Mouse (Mus musculus) lung, embryonic 15.5 days (tissue): ENCODE data around the gene Hoxd3. TPM values are rescaled to one million over a fixed set of nuclear protein-coding genes. Genes with fewer than 3 reads are reported as not detected.

Experiments
- ATAC-seq: fragments of 200-750 bp; cut with Nextera tagmentation; 2 replicates; pipeline ENCODE4 v1.8.0; 2017; ENCODE audit warnings: moderate number of reproducible peaks, borderline replicate concordance; ENCODE audit not compliant: low FRiP score, low TSS enrichment; ENCODE audit errors: extremely low read depth
- H3K27ac ChIP-seq: fragments of 300-500 bp; sonication (generic); 2 replicates; pipeline ENCODE4 v1.5.1; 2015; ENCODE audit warnings: moderate library complexity, mild to moderate bottlenecking, inconsistent platforms
- H3K27me3 ChIP-seq: fragments of 300-500 bp; sonication (generic); 2 replicates; pipeline ENCODE4 v1.6.1; 2015; ENCODE audit warnings: inconsistent platforms
- H3K36me3 ChIP-seq: fragments of 300-500 bp; sonication (generic); 2 replicates; pipeline ENCODE4 v1.6.1; 2015; ENCODE audit warnings: inconsistent platforms
- H3K4me1 ChIP-seq: fragments of 300-500 bp; sonication (generic); 2 replicates; pipeline ENCODE4 v1.6.1; 2015; ENCODE audit warnings: inconsistent platforms
- H3K4me2 ChIP-seq: fragments of 300-500 bp; sonication (generic); 2 replicates; pipeline ENCODE4 v1.6.1; 2015; ENCODE audit warnings: inconsistent platforms, mild to moderate bottlenecking, moderate library complexity
- H3K4me3 ChIP-seq: fragments of 300-500 bp; sonication (generic); 2 replicates; pipeline ENCODE4 v1.5.1; 2015; ENCODE audit warnings: mild to moderate bottlenecking, inconsistent platforms
- H3K9ac ChIP-seq: fragments of 300-500 bp; sonication (generic); 2 replicates; pipeline ENCODE4 v1.6.1; 2015; ENCODE audit warnings: inconsistent platforms
- H3K9me3 ChIP-seq: fragments of 300-500 bp; sonication (generic); 2 replicates; pipeline ENCODE4 v1.6.1; 2016; ENCODE audit warnings: inconsistent platforms
- WGBS: fragments of 180-500 bp; shearing (Covaris S2); methylation state at CpG from one replicate; pipeline ENCODE4 v1.1.7; 2015; 5-methylcytosine and 5-hydroxymethylcytosine counted together
- microRNA counts: library from miRNA; unstranded; fragments of <30 nt; microRNA quantifications from one replicate; lab custom pipeline; 2016
- microRNA-seq: library from miRNA; unstranded; fragments of <30 nt; microRNA quantifications from one replicate; pipeline ENCODE4, GENCODE M21; 2016
- polyA plus RNA-seq: library from polyadenylated mRNA; unstranded; fragments of >200 nt; fragmentation: Nextera tagmentation; extraction: Ambion mirVana; gene quantifications from 2 replicates; pipeline ENCODE4 v1.2.1, GENCODE M21; 2015

Gene Hoxd3
- polyA plus RNA-seq, 1 experiment from 2014 or later: 0.67 TPM

DNA sequence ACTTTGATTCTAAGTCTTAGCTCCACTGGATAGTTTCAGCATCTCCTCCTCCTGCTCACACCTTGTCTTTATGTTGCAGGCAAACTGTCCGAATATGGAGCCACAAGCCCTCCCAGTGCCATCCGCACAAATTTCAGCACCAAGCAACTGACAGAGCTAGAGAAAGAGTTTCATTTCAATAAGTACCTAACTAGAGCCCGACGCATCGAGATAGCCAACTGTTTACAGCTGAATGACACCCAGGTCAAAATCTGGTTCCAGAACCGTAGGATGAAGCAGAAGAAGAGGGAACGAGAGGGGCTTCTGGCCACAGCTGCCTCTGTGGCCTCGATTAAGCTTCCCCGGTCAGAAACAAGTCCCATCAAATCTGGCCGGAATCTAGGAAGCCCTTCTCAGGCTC, 52.2 kb downstream of the Hoxd3 start:
- no peak overlapping the region for H3K4me3 ChIP-seq
- no peak overlapping the region for H3K9ac ChIP-seq
- peaks cover 14% of the 10 kb centered on the region for H3K4me1 ChIP-seq
- H3K9me3 ChIP-seq: no peaks in the 10 kb centered on the region
- no peak for ATAC-seq
- WGBS: 42% methylated on average over 10 of the region's 10 CpGs
- no peak overlapping the region for H3K27ac ChIP-seq
- no peak overlapping the region for H3K4me2 ChIP-seq
- no peaks in the 10 kb centered on the region for H3K36me3 ChIP-seq
- H3K27me3 ChIP-seq: peaks cover 87% of the 10 kb centered on the region

DNA sequence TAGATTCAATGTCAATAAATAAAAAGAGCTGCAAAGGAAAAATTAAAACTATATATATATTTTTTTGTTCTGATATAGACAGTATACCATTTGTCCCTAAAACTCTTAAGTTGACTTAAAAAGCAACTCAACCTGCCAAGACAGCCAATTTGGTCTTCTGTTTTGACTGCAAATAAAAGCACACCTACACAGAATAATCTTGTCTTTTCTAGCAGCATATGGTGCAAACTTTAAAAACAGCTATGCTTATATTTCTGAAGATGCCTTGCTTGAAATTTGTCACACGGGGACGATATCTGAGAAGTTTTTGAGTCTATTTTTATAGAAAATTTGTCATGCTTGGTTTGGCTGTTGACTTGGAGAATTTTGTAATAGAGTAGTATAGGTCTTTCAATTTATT, 62.6 kb downstream of the Hoxd3 start:
- Histone ChIP-seq H3K27me3 (peaks cover 13% of the 10 kb centered on the region), H3K36me3 (no peaks in the 10 kb centered on the region), H3K4me1 (no peaks in the 10 kb centered on the region), H3K9ac (no peak overlapping the region), H3K9me3 (no peaks in the 10 kb centered on the region), H3K27ac (no peak overlapping the region), H3K4me3 (no peak overlapping the region), H3K4me2 (no peak overlapping the region)
- ATAC-seq: no peak
- 82% methylated on average over 2 of the region's 2 CpGs for WGBS

DNA sequence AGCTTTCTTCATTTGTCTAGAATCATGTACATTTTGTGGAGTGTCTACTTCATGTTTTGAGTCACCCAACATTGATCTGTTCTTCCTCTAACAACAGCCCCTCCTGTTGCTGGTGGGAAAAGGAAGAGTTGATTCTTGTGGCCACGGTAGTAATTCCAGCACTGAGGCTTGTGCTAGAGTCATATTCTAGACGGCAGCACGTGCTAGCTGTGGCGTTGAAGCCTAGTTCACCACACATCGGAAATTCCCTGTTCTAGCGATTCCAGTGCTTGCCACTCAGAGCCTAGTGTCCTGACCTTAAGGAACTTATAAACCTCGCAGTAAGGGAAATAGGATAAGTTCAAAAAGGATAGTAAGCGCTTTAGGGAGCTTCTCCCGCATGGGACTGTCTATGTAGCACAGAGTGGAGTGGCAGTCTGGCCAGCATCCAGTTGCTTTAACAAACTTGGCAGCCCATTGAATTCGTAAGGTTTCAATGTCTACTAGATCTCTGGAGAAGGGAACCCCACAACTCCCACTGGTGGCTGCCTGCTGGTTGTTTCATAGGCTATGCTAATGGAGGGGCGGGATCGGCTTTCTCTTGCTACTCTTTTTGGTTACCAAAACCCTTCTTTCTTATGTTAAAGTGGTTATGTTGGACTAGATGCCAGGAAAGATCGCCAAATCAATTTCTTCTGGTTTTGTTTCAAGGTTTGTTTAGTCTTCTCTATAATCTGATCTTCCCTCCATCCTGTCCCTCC, 66.0 kb downstream of the Hoxd3 start:
- Histone ChIP-seq H3K36me3 (no peaks in the 10 kb centered on the region), H3K27ac (no peak overlapping the region), H3K9me3 (no peaks in the 10 kb centered on the region), H3K4me2 (no peak overlapping the region), H3K9ac (no peak overlapping the region), H3K27me3 (no peaks in the 10 kb centered on the region; the same call in 1 of the 2 replicates), H3K4me3 (no peak overlapping the region), H3K4me1 (no peaks in the 10 kb centered on the region)
- 66% methylated on average over 13 of the region's 13 CpGs for WGBS
- ATAC-seq: no peak

DNA sequence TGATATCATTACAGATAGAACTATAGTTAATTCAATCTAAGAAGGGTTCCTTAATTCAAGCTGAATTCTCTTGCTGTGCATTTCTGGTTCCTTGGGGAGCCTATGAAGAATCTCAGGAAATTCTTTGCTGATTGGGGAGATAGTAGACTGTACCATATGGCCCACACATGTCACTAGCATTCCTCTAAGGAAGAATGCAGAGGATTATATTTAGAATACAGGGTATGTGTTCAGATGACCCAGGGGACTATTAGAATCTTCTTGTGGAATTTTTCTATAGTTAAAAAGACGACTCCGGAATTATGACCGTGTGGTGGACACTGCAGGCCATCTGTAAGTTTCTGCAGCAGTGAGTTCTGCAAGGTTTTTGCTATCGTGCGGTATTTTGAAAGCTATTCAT, 69.7 kb downstream of the Hoxd3 start:
- Histone ChIP-seq H3K4me1 (no peaks in the 10 kb centered on the region), H3K9me3 (no peaks in the 10 kb centered on the region), H3K27ac (no peak overlapping the region), H3K4me3 (no peak overlapping the region), H3K4me2 (no peak overlapping the region), H3K9ac (no peak overlapping the region), H3K27me3 (no peaks in the 10 kb centered on the region), H3K36me3 (no peaks in the 10 kb centered on the region)
- WGBS: 75% methylated on average over 5 of the region's 5 CpGs
- no peak for ATAC-seq

GRCm38 (mm10) chr2:74795531-74795930, 83.8 kb downstream of the Hoxd3 start:
- peaks cover 3% of the 10 kb centered on the region; the same call in 1 of the 2 replicates for H3K4me1 ChIP-seq
- H3K27me3 ChIP-seq: peaks cover 4% of the 10 kb centered on the region
- H3K9ac ChIP-seq: no peak overlapping the region
- no peaks in the 10 kb centered on the region for H3K9me3 ChIP-seq
- no peak for ATAC-seq
- no peaks in the 10 kb centered on the region for H3K36me3 ChIP-seq
- H3K4me2 ChIP-seq: no peak overlapping the region
- H3K4me3 ChIP-seq: no peak overlapping the region
- H3K27ac ChIP-seq: no peak overlapping the region
- WGBS: 22% methylated on average over 7 of the region's 7 CpGs

MicroRNA genes within 50 kb of the gene (microRNA counts, 519-probe panel; counts per million panel counts)
- microRNA mmu-miR-10b (lab: Ali Mortazavi, UCI): 1,724 counts per million, percentile 10 among the panel's probes with 10 or more counts

Small RNA genes within 50 kb of the gene (microRNA-seq; reads per million reads assigned to microRNA genes)
- gene Gm44463 (not detected), gene Mir10b (1,190 reads per million, percentile 77 among the genes with 10 or more reads in this experiment)

Other genes with a start within 250 kb of the Hoxd3 start
- gene Lnpk, start 132.5 kb upstream of the Hoxd3 start, polyA plus RNA-seq: 22.4 and 23.6 TPM in 2 replicates
- not detected in 2 replicates for gene Evx2, start 52.4 kb upstream of the Hoxd3 start, polyA plus RNA-seq
- gene Hoxd13, start 43.6 kb upstream of the Hoxd3 start, polyA plus RNA-seq: not detected in 2 replicates
- not detected in 2 replicates for gene Hoxd12, start 36.9 kb upstream of the Hoxd3 start, polyA plus RNA-seq
- not detected in 2 replicates for gene Hoxd11, start 32.4 kb upstream of the Hoxd3 start, polyA plus RNA-seq
- 0.14 and 0.34 TPM in 2 replicates for gene Hoxd10, start 20.0 kb upstream of the Hoxd3 start, polyA plus RNA-seq
- 0.14 and 0.44 TPM in 2 replicates for gene Hoxd9, start 14.2 kb upstream of the Hoxd3 start, polyA plus RNA-seq
- gene Hoxd8, start 7.3 kb upstream of the Hoxd3 start, polyA plus RNA-seq: 0.39 and 0.50 TPM in 2 replicates
- gene Hoxd4, start within 50 bp of the Hoxd3 start, polyA plus RNA-seq: 0.19 TPM in 1 of 2 replicates, not detected in the other
- 0.05 TPM in 1 of 2 replicates, not detected in the other for gene Gm28230, start 14.8 kb downstream of the Hoxd3 start, polyA plus RNA-seq
- gene Hoxd1, start 51.1 kb downstream of the Hoxd3 start, polyA plus RNA-seq: not detected in 2 replicates
- 111 and 119 TPM in 2 replicates for gene Mtx2, start 113.9 kb downstream of the Hoxd3 start, polyA plus RNA-seq